Mouse (Mus musculus) spleen, adult 18-20 months (tissue): ENCODE data around the gene Clpx.
A peak's percentile ranks its signal among the peaks of the same experiment; 100 is the strongest.
"Not testable (repeated sequence)": the region's sequence is repeated elsewhere in the genome, so short reads cannot be mapped to it uniquely, and the experiment has no call there.

Experiments used
- DNase-seq, 2 experiments: peaks; one replicate each; pipeline ENCODE4 v3.0.0; 2022; ENCODE audit warnings: mixed read lengths in 2 of 2

Gene Clpx

DNA sequence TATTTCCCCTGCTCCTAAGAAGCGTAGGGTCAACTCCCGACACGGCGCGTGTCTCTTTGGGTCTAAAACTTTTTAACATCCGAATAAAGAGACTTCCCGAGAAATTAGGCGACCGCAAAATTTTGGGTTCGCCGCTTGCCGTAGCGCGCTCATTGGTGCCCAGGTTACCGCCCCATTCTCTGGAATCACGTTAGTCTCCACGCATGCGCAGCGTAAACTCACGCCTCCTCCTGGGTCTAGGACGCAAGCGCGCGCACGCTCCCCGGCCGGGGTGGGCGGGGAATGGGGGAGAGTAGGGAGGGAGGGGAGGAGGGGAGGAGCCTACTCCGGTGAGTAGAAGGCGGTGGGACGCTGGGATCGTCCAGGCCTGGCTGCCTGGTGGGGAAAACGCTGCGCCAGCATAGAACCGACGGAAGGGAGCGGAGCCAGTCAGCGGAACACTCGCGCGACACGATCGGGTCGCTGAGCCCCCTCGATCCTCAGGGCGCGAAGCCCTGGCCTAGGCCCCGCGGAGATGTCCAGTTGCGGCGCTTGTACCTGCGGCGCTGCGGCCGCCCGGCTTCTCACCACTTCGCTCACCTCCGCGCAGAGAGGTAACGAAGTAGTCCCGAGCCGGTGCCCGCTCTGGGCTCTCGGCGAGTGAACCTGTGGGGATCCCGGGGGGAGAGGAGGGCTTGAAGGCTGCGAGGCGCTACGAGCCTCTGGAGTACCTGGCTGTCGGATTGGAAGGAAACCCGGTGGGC is at the start of gene Clpx:
Gene Clpx (plus strand): TSS at position 288 of the 743 bp plus-strand sequence.
- DNase-seq: peak; percentile 93 to 94

DNA sequence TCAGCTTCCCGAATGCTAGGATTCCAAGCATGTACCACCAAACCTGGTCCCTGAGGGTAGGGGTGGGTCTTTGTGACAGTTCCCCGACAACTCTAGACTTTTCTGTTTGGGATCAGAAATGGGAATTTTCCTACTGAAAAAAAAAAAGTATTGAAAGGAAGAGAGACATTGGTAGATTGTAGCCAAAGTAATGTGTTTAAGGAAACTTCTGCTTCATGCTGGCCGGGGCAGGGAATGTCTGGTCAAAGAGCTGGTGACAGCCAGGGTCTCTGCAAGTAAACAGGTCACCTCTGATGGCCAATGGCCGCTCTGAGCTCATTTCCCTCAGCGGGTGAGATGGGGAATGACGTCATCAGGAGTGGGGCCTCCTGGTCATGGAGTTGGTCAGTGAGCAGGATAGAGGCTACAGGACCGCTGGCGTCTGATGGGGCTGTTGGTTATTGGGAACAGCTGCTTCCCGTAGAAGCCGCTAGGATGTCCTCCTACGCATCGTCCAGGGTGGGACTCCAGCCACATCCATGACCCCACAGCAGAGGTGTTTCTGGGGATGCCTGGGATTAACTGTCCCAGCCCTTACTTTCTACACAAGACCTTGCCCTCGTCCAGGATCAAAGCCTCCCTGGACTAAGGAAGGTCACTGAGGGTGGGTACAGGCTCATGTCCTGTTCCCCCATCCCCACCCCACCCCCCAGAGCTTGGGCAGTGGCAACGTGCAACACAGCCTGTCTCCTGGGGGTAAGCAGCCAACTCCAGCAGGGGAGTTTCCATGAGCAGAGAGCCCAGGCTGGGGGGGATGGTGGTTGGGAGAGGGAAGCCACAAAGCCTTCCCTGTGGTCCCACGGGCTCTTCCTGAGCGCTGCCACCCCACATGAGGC is 46.3 kb upstream of the Clpx start:
- no peak for DNase-seq

- no peak for DNase-seq
These were observed 45.7 kb upstream of the Clpx start for GRCm38 (mm10) chr9:65248377-65248690.

DNA sequence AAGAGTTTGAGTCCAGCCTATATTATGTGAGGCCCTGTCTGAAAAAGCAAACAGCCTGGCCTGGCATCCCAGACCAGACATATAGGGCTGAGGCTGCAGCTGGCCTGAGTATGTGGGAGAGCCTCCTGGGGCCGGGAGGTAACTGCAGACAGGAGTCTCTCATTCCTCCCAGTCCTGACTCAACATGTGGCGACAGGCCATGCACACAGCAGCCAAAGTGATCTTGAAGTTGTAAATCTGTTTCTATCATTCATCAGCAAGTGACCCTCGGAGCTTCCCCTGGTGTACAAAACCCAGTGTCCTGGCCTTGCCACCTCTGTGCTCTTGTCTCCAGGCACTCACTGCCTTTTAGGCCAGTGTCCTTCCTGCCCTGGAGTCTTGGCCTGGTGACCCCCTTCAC is 42.0 kb upstream of the Clpx start:
- DNase-seq: no peak

DNA sequence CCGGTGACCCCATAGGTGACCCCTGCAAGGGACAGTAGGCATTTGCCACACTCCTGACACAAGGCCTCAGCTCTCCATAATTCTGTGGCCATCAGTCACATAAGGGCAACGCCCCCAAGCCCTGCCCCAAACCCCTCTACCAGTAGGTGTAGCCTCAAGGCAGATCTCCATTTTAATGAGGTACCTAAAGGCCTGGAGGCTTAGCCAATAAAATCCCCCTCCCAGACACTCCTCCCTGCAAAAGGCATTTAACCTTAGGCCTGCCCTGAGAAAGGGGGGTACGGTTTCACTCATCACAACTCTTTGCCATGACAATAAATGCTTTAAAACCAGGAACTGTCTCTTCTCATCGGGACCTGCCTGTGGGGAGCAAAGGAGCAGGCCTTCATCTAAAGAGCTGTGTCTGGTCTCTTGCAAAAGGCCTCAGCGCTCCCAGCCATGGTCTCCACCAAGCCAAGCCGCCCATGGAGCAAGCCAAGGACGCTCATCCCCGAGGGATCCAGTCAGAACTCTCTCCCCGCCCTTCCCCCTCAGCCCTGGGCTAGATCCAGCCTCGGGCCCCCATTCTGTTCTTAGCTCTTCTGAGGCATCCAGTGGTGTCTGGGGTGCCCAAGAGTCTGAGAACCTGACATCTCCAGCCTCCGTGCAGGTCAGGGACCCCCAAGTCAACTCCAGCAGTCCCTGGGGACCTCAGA is 38.0 kb upstream of the Clpx start:
- no peak for DNase-seq

DNA sequence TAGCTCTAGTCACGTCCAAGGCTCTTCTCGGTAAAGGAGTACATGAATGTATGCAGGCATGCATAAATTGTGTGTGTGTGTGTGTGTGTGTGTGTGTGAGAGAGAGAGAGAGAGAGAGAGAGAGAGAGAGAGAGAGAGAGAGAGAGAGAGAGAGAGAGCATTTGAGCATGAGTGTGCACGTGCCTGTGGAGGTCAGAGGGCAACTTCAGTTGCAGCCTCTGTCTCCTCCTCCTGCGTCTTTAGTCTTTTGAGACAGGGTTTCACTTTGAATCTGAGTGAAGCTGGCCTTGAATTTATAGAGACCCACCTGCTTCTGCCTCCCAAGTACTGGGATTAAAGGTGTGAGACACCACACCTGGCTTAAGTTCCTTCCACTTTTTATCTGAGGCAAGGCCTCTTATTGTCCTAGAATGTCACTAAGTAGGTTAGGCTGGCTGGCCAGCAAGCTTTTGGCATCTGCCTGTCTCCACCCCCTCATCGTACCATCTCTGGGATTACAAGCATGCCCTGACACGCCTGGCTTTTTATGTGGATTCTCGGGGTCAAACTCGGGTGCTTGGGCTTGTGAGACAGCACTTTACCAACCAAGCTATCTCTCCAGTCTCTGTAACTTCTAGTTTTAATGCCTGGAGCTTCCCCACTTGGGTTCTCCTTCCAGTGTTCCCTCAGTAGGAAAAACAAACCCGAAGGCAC is 36.7 kb upstream of the Clpx start:
- no peak for DNase-seq

- DNase-seq: no peak
These were observed 34.7 kb upstream of the Clpx start for GRCm38 (mm10) chr9:65259366-65259765.

DNA sequence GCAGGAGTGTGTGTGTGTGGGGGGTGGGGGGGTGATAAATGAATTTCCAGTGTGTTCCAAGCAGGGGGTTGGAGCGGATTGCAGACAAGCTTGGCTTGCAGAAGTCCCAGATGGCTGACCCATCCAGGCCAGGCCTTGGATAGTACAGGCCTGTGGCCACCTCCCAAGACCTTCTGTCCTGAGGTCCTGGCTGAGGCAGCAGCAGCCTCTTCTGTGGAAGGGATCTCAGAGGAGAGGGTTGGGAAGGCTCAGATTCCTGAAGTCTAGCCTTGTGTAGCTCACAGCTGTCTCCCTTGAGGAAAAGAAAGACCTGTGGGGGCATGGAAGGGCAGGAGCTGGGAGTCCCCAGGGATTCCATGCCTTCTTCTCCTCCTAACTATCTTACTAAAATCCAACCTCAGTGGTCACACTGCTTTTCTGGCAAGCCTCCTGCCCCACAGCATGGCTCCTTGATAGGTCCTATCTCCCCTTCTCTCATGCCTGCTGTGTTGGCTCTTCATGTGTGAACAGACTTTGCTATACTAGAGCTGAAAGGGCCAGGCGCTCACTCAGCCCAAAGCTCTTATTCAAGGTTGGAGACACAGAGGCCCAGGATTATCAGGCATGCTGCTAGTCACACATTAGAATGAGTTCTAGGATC is 32.3 kb upstream of the Clpx start:
- no peak for DNase-seq

GRCm38 (mm10) chr9:65262641-65263120 is 31.4 kb upstream of the Clpx start:
- DNase-seq: no peak

DNA sequence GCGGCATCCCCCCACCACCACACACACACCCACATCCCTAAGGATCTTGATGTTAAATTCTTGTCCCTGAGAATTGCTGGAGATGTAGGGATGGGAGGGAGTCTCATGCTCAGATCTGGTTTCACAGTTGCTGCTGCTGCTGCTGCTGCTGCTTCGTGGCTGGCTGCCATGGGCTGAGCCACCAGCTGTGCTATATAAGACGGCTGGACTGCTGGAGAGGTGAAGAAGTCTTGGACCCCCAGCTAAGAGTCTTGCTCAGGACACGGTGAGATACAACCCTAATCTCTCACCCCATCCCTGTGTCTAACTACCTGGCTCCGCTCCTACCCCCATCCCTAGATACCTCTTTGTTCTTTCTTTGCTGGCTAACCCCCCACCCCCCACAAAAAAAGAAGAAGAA is 29.1 kb upstream of the Clpx start, which contains the start of gene Cilp:
Gene Cilp (plus strand): TSS at position 222 of the 400 bp plus-strand sequence.
- no peak for DNase-seq

DNA sequence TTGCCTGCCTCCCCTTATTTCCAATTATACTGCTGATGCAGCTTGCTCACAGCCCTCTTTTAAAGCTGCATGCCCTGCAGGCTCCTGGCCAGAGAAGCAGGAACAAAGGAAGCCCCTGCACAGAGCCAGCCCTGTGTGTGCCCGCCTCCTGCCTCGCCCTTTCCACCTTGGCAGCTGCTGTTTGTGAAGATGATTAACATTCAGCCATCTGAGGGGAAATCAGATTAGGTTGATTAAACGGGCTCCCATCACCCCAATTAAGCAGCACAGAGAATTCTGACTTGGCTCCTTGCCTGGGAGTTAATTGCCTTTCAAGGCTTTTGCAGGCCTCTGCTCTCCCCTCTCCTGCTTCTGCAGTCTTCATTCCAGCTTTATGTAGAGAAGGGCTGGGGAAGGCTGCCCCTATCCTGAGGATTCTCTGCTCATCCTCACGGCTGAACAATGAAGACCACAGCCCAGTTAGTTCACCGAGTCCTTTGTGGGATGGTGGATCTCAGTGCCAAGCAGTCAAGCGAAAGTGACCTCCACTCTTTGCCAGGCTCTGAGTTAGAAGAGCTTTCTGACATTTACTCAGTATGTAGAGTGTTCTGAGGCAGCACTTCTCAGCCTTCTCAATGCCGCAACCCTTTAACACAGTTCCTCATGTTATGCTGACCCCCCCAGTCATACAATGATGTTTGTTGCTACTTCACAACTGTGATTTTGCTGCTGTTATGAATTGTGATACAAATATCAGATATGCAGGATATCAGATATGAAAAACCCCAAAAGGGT is 26.1 kb upstream of the Clpx start:
- no peak for DNase-seq

DNA sequence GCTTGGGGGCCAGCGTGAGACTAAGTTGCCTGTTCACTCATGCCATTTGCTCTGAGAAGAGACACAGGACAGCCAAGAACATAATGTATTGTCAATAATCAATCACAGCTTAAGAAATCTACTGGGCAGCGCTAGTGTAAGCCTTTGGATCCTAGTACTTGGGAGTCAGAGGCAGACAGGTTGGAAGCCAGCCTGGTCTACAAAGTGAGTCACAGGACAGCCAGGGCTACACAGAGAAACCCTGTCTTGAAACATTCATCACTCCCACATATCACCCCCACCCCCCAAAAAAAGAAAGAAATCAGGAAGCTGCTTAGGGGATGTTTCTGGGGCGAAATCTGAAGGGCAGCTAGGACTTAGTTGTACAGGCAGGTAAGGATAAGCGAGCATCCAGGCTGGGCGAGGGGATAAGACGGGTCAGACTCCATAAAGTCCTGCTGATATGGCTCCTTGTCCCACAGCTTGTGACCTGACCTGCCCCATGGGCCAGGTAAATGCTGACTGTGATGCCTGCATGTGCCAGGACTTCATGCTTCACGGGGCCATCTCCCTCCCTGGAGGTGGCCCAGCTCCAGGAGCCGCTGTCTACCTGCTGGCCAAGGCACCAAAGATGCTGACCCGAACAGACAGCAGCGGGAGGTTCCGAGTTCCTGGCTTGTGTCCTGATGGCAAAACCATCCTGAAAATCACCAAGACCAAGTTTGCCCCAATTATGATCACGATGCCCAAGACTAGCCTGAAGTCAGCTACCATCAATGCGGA is 20.8 kb upstream of the Clpx start:
- no peak for DNase-seq

DNA sequence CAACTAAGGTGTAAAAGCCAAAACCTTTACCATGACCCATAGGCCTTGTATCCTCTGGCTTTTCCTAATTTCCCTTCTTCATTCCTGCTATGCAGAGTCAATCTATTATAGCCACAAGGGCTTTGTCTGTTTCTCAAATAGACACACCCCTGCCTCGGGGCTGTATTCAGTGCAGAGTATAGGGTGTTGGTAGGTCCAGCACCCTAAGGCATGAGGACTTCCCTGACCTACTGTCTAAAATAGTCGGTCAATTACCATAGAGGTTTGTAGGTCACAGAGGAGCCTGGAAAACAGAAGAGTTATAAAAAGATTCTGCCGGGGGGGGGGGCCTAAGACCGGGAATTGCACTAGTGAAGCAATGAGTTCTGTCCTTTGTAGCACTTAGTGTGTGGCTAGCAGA is 20.2 kb upstream of the Clpx start:
- DNase-seq: no peak

DNA sequence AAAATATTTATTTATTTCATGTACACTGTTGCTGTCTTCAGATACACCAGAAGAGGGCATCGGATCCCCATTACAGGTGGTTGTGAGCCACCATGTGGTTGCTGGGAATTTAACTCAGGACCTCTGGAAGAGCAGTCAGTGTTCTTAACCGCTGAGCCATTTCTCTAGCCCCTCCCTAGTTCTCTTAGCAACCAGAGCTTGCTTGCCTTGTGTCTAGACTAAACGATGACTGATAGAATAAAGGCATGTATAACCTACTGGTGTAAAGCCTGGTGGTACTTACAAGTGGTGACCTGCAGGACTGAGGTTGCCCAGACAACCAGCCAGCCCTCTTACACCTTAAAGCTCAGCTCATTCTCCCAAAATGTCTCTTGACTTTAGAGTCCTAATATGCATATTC is 19.2 kb upstream of the Clpx start:
- not testable (repeated sequence) for DNase-seq

DNA sequence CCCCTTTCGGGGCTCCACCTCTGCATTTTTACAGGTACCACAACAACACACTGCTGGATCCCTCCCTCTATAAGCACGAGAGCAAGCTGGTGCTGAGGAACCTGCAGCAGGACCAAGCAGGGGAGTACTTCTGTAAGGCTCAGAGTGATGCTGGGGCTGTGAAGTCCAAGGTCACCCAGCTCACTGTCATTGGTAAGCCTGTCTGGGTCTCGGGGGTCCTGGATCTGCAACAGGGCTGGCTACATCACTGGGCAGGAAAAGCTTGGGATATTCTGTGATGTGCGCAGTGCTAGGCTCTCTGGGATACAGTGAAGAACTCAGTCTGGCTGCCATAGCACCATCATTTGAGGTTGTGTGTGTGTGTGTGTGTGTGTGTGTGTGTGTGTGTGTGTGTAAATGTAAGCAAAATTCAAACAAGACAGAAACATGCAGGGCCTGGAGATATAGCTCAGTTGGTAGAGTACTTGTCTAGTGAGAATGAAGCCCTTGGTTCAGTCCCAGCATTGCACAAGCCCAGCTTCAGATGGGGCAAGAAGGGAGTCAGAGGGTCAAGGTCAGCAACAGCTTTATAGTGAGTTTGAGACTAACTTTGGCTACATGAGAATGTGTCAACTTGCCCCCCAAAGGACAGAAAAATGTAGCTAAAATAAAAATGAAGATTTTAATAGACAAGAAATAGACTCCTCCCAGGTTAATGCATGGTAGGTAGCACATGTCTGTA is 18.1 kb upstream of the Clpx start:
- no peak for DNase-seq

DNA sequence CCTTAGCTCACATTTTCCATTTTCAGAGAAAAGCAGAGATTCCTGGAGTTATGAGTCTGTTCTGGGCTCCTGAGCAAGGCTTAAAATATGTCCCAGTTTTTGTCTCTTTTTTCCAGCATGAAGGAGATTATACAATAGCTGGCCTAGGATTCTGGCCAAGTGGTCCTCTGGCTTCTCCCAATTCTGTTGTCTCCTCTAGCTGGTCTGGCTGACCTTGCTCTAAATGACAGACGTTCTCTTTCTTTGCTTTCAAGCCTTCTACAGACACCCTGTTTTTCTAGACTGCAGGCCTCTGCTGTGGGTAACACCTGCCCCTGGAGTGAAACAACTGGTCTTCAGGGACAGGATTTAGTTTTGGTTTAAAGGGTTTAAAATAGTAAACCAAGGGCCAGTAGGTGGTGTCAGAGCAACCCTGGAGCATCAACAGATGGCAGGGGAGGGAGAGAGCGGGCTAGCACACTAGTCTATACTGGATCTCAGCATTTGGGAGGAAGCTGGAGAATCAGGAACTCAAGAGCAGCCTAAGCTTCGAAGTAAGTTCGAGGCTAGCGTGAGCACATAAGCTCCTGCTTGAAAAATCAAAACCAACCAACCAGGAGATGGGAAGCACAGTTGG is 12.4 kb upstream of the Clpx start:
- no peak for DNase-seq

DNA sequence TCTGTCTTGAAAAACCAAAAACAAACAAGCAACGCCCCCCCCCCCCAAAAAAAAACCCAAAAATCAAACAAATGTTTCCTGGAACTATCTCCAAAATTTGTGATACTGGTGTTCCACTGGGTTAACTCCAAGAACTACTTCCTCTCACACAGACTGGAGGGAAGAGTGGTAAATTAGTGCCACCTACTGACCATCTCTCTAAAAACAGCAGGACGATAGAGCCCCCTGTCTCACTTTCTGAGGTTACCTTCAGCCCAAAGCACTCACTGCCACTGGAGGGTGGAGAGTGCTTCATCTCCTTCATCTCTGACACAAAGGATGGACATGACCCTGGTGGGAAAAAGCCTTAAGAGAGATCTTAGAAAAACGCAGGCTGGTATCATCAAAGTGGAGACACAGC is 10.8 kb upstream of the Clpx start:
- DNase-seq: peak in 1 of 2 experiments; percentile 7

DNA sequence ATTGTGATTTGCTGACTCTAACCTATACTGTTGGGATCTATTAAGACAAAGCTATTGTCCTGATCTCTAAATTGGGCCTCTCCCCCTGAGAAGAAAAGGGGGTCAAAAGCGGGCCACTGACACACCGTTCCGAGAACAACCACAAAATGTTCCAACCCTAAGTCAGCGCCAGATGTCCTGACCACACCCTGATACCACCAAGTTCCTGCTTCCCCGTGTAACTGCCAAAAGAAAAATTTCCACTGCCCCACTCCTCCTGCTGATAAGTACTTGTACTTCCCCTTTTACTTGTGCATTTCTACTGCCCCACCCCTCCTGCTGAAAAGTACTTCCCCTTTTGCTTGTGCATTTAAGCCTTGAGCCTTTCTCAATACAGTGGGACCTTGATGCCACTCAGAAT is 5.8 kb upstream of the Clpx start:
- DNase-seq: not testable (repeated sequence)

GRCm38 (mm10) chr9:65289988-65290387 is 4.1 kb upstream of the Clpx start:
- DNase-seq: no peak

- no peak for DNase-seq
These were observed 1.6 kb upstream of the Clpx start for GRCm38 (mm10) chr9:65292421-65292820.
